Mouse (Mus musculus): ENCODE results near the gene 4930486L24Rik. TPM values are rescaled to one million over a fixed set of nuclear protein-coding genes. Genes with fewer than 3 reads are reported as not detected.

The 4930486L24Rik gene
- polyA plus RNA-seq, 1 experiment from 2014 or later, result not detected

GRCm38 (mm10) chr13:60820486-60821175, 43.6 kb downstream of the 4930486L24Rik start:
- Histone ChIP-seq H3K27ac (no peak overlapping the region), H3K4me3 (replicated peaks) (no peak overlapping the region), H3K27me3 (no peaks in the 10 kb centered on the region), H3K4me2 (no peak overlapping the region), H3K4me1 (replicated peaks) (no peaks in the 10 kb centered on the region), H3K9ac (no peak overlapping the region), H3K36me3 (no peaks in the 10 kb centered on the region), H3K9me3 (replicated peaks) (no peaks in the 10 kb centered on the region)
- ATAC-seq (ENCODE audit: low read depth) (no peak), DNase-seq (no peak)
- 47% methylated on average over 3 of the region's 3 CpGs for WGBS (ENCODE audit: insufficient replicate concordance)

- H3K4me3 ChIP-seq (replicated peaks), result no peak overlapping the region
- ATAC-seq (ENCODE audit: low read depth) (no peak), DNase-seq (no peak)
- H3K36me3 ChIP-seq, result no peaks in the 10 kb centered on the region
- no peaks in the 10 kb centered on the region for H3K4me1 ChIP-seq (replicated peaks)
- no peak overlapping the region for H3K4me2 ChIP-seq
- H3K27ac ChIP-seq, result no peak overlapping the region
- H3K9me3 ChIP-seq (replicated peaks), result no peaks in the 10 kb centered on the region
- 6% methylated on average over 7 of the region's 7 CpGs for WGBS (ENCODE audit: insufficient replicate concordance)
- no peak overlapping the region for H3K9ac ChIP-seq
- H3K27me3 ChIP-seq, result no peaks in the 10 kb centered on the region
These were observed 44.8 kb downstream of the 4930486L24Rik start for GRCm38 (mm10) chr13:60819469-60819868.

GRCm38 (mm10) chr13:60813722-60814121, 50.6 kb downstream of the 4930486L24Rik start:
- no peaks in the 10 kb centered on the region for H3K27me3 ChIP-seq
- H3K27ac ChIP-seq, result no peak overlapping the region
- H3K4me1 ChIP-seq (replicated peaks), result no peaks in the 10 kb centered on the region
- ATAC-seq (ENCODE audit: low read depth), result no peak
- H3K36me3 ChIP-seq, result no peaks in the 10 kb centered on the region
- no peak overlapping the region for H3K4me3 ChIP-seq (replicated peaks)
- WGBS (ENCODE audit: insufficient replicate concordance), result 40% methylated on average over 1 of the region's 1 CpGs
- no peak overlapping the region for H3K9ac ChIP-seq
- DNase-seq, result no peak
- H3K4me2 ChIP-seq, result no peak overlapping the region
- H3K9me3 ChIP-seq (replicated peaks), result no peaks in the 10 kb centered on the region

GRCm38 (mm10) chr13:60812768-60813167, 51.5 kb downstream of the 4930486L24Rik start:
- no peak for DNase-seq
- no peak for ATAC-seq (ENCODE audit: low read depth)
- Histone ChIP-seq H3K27me3 (no peaks in the 10 kb centered on the region), H3K4me1 (replicated peaks) (no peaks in the 10 kb centered on the region), H3K9ac (no peak overlapping the region), H3K9me3 (replicated peaks) (no peaks in the 10 kb centered on the region), H3K4me2 (no peak overlapping the region), H3K36me3 (no peaks in the 10 kb centered on the region), H3K4me3 (replicated peaks) (no peak overlapping the region), H3K27ac (no peak overlapping the region)
- WGBS (ENCODE audit: insufficient replicate concordance), result 50% methylated on average over 6 of the region's 6 CpGs

DNA sequence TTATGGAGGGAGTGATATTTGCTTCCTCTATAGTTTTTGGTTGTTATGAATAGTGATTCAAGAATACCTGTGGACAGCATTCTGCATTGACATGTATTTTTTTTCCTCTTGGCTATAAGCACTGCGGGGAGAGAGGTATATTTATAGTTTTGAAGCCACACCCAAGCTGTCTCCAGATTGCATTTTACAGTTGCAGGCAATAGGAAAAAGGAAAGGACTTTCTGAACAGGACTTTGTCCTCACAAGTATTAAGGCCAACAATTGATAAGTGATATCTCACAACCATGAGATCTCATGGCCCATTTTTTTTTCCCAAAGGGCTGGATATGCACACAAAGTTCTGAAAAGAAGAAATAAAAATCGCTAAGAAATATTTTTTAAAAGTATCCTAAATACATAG, 54.6 kb downstream of the 4930486L24Rik start:
- Histone ChIP-seq H3K27ac (no peak overlapping the region), H3K27me3 (no peaks in the 10 kb centered on the region), H3K4me1 (replicated peaks) (no peaks in the 10 kb centered on the region), H3K9me3 (replicated peaks) (no peaks in the 10 kb centered on the region), H3K4me2 (no peak overlapping the region), H3K36me3 (no peaks in the 10 kb centered on the region), H3K4me3 (replicated peaks) (no peak overlapping the region), H3K9ac (no peak overlapping the region)
- ATAC-seq (ENCODE audit: low read depth), result no peak
- DNase-seq, result no peak
- WGBS (ENCODE audit: insufficient replicate concordance), result 44% methylated on average over 2 of the region's 2 CpGs

DNA sequence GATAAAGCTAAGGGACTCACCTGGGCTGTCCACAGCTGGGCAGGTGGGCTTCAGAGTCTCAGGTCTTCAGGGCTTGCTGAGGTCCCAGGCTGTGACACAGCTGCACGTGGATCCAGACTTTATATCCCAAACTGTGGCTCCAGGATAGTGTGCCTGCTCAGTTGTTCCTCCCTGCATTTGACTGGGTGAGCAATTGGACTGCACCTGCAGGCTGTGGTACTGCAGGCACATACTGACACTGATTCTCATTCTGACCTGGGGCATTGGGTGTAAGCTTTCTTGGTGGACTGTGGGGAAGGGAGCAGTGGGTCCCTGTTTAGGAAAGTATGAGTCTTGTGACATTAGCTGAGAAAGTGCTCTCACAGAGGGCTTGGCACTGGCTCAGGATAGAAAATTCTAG, 61.5 kb downstream of the 4930486L24Rik start, which contains the start of gene Ctsll3:
Gene Ctsll3 (minus strand): TSS at position 101 of the 400 bp plus-strand sequence.
- ATAC-seq (ENCODE audit: low read depth) (no peak), DNase-seq (no peak)
- H3K4me1 ChIP-seq (replicated peaks), result no peaks in the 10 kb centered on the region
- H3K27me3 ChIP-seq, result no peaks in the 10 kb centered on the region
- H3K4me2 ChIP-seq, result no peak within 1 kb of the TSS
- WGBS (ENCODE audit: insufficient replicate concordance), result 32% methylated on average over 1 of the region's 1 CpGs
- H3K9ac ChIP-seq, result no peak within 1 kb of the TSS
- H3K4me3 ChIP-seq (replicated peaks), result no peak within 1 kb of the TSS
- H3K27ac ChIP-seq, result no peak within 1 kb of the TSS
- H3K36me3 ChIP-seq, result no peaks in the 10 kb centered on the region
- no peaks in the 10 kb centered on the region for H3K9me3 ChIP-seq (replicated peaks)

Other genes starting within 250 kb of the 4930486L24Rik start
- not detected in 2 replicates for gene BC051665, start 78.1 kb downstream of the 4930486L24Rik start, polyA plus RNA-seq (2015; fragmentation: Nextera tagmentation; extraction: Ambion mirVana)
- not detected in 2 replicates for gene Ctsll3, start 61.6 kb downstream of the 4930486L24Rik start, polyA plus RNA-seq (2015; fragmentation: Nextera tagmentation; extraction: Ambion mirVana)
- gene Gm49392, start 32.4 kb upstream of the 4930486L24Rik start, polyA plus RNA-seq (2015; fragmentation: Nextera tagmentation; extraction: Ambion mirVana), result 0.14 and 0.16 TPM in 2 replicates
- gene Ctla2b, start 33.0 kb upstream of the 4930486L24Rik start, polyA plus RNA-seq (2015; fragmentation: Nextera tagmentation; extraction: Ambion mirVana), result 5.6 and 8.4 TPM in 2 replicates
- gene Tpbpb, start 40.4 kb upstream of the 4930486L24Rik start, polyA plus RNA-seq (2015; fragmentation: Nextera tagmentation; extraction: Ambion mirVana), result not detected in 2 replicates
- not detected in 2 replicates for gene Gm49393, start 71.1 kb upstream of the 4930486L24Rik start, polyA plus RNA-seq (2015; fragmentation: Nextera tagmentation; extraction: Ambion mirVana)
- 2.2 and 3.9 TPM in 2 replicates for gene Gm49391, start 72.1 kb upstream of the 4930486L24Rik start, polyA plus RNA-seq (2015; fragmentation: Nextera tagmentation; extraction: Ambion mirVana)
- 32.7 and 35.5 TPM in 2 replicates for gene Ctla2a, start 72.2 kb upstream of the 4930486L24Rik start, polyA plus RNA-seq (2015; fragmentation: Nextera tagmentation; extraction: Ambion mirVana)
- gene Tpbpa, start 77.5 kb upstream of the 4930486L24Rik start, polyA plus RNA-seq (2015; fragmentation: Nextera tagmentation; extraction: Ambion mirVana), result not detected in 2 replicates
- gene Ctsj, start 141.5 kb upstream of the 4930486L24Rik start, polyA plus RNA-seq (2015; fragmentation: Nextera tagmentation; extraction: Ambion mirVana), result not detected in 2 replicates
- gene Ctsq, start 176.2 kb upstream of the 4930486L24Rik start, polyA plus RNA-seq (2015; fragmentation: Nextera tagmentation; extraction: Ambion mirVana), result not detected in 2 replicates